Comparison of ENCODE assay signal across 8 mouse cellular contexts in genomic region chr2:28915768-28916512, GRCm38 (mm10). TPM values are rescaled to one million over a fixed set of nuclear protein-coding genes. Genes with fewer than 3 reads are reported as not detected.
DNase-seq lines count a peak whose midpoint lies in the region; ATAC-seq and TF ChIP-seq lines count a peak whose summit lies in the region.

No protein-coding gene starts in this region.

- no peaks in the 10 kb centered on the region for H3K36me3 ChIP-seq in heart, embryonic 15.5 days
- H3K36me3 ChIP-seq in splenic B cell, adult 2 months (ENCODE audit: control insufficient read depth, insufficient read depth, low read length, poor library complexity, severe bottlenecking): no peaks in the 10 kb centered on the region

- H3K27ac ChIP-seq in cerebellum, adult 2 months (ENCODE audit: insufficient read depth, low read length): peak overlapping the region; percentile 21; the same call in 1 of the 2 replicates
- no peak overlapping the region for H3K27ac ChIP-seq in heart, embryonic 15.5 days

- no peak overlapping the region for H3K9ac ChIP-seq in heart, embryonic 15.5 days

- WGBS in cerebellum, adult 2 months: 1% methylated on average over 47 of the region's 50 CpGs
- WGBS in heart, embryonic 15.5 days: 2% methylated on average over 50 of the region's 50 CpGs

- peak; percentile 75; the same call in 1 of the 2 replicates for ATAC-seq in heart, embryonic 15.5 days (replicated peaks; ENCODE audit: insufficient number of reproducible peaks, insufficient read depth, low FRiP score, low read depth)
- peak; percentile 60 for ATAC-seq in megakaryocyte-erythroid progenitor cell, adult 5-6 weeks (replicated peaks; ENCODE audit: low FRiP score, low TSS enrichment, poor library complexity, severe bottlenecking)
- no peak for ATAC-seq in inflammation-experienced regulatory T-cells, adult 6 months

- intact Hi-C loops in left cerebral cortex, postnatal 14 days (cut with DNase I): no loop called here

- H3K9me3 ChIP-seq in heart, embryonic 15.5 days (replicated peaks): no peaks in the 10 kb centered on the region

- peaks cover 6% of the 10 kb centered on the region for H3K4me1 ChIP-seq in cerebellum, adult 2 months (ENCODE audit: control insufficient read depth, insufficient read depth, low read length)
- peaks cover 10% of the 10 kb centered on the region for H3K4me1 ChIP-seq in heart, embryonic 15.5 days (replicated peaks)

- peak; percentile 77 for DNase-seq in R1 (ENCODE audit: low read depth, low spot score)
- peak; percentile 57 to 69 for DNase-seq in cerebellum, adult 2 months
- peak; percentile 91 for DNase-seq in kidney, postnatal 14 days
- peak; percentile 76 for DNase-seq in splenic B cell, adult 2 months (ENCODE audit: low read depth, low spot score)
- DNase-seq in left cerebral cortex, postnatal 14 days (ENCODE audit: low spot score in 2 of 2): no peak

- no peak for TF ChIP-seq POLR2A in cerebellum, adult 2 months (IDR thresholded peaks at IDR 0.05; ENCODE audit: borderline replicate concordance, insufficient read depth, low read length)

- no peak for TF ChIP-seq CTCF in cerebellum, adult 2 months (IDR thresholded peaks at IDR 0.05; ENCODE audit: borderline replicate concordance, insufficient read depth, low read depth, low read length)

- 0 out of 2 replicates have a peak overlapping the region, but pooled peaks have one; percentile 23 for H3K4me2 ChIP-seq in heart, embryonic 15.5 days

- peak overlapping the region; percentile 82 for H3K4me3 ChIP-seq in cerebellum, adult 2 months (replicated peaks; ENCODE audit: insufficient read depth, low read depth, low read length)
- 0 out of 2 replicates have a peak overlapping the region, but pooled peaks have one; percentile 8 for H3K4me3 ChIP-seq in heart, embryonic 15.5 days

- H3K27me3 ChIP-seq in cerebellum, adult 2 months (ENCODE audit: control insufficient read depth, insufficient read depth, low read length): no peaks in the 10 kb centered on the region
- peaks cover 98% of the 10 kb centered on the region for H3K27me3 ChIP-seq in heart, embryonic 15.5 days
- peaks cover 2% of the 10 kb centered on the region for H3K27me3 ChIP-seq in splenic B cell, adult 2 months (ENCODE audit: control insufficient read depth, insufficient read depth, low read length, poor library complexity, severe bottlenecking)

RNA-seq across cellular contexts. Expression of gene Barhl1, which starts 0.5 kb away (rescaled TPM):
- 12.0 and 12.6 TPM in 2 replicates for polyA plus RNA-seq in cerebellum, adult 2 months (2012; rRNA removed)
- not detected in 2 replicates for polyA plus RNA-seq in heart, embryonic 15.5 days (2015; fragmentation: Nextera tagmentation; extraction: Ambion mirVana)
- 0.27 TPM in 1 of 2 replicates, not detected in the other for total RNA-seq in megakaryocyte-erythroid progenitor cell, adult 5-6 weeks (2014; fragmentation: Nextera tagmentation)
- total RNA-seq in megakaryocyte-erythroid progenitor cell, adult 5-6 weeks (2017): not detected in 2 replicates
- polyA plus RNA-seq in inflammation-experienced regulatory T-cells, adult 6 months (2017; shearing (Covaris generic)): not detected
- total RNA-seq in left cerebral cortex, postnatal 14 days (2021): under 1 TPM in 1 of 2 experiments, not detected in 1; 0.29 TPM

Comparison
In these comparisons a context has a peak if more than half of its experiments do, and no peak if none do; other contexts are left out.
1. DNase-seq: peak in R1 (single experiment), cerebellum, adult 2 months (2 of 2), kidney, postnatal 14 days (single experiment) and splenic B cell, adult 2 months (single experiment); none in left cerebral cortex, postnatal 14 days (0 of 2).
2. RNA of gene Barhl1, which starts 0.5 kb away (polyA plus RNA-seq): 12.0 to 12.6 TPM in cerebellum, adult 2 months; not detected in heart, embryonic 15.5 days and not detected in inflammation-experienced regulatory T-cells, adult 6 months; every median in the first group is over 10 times any median in the second.